Mouse (Mus musculus): ENCODE data around the gene Rftn1.

DNA sequence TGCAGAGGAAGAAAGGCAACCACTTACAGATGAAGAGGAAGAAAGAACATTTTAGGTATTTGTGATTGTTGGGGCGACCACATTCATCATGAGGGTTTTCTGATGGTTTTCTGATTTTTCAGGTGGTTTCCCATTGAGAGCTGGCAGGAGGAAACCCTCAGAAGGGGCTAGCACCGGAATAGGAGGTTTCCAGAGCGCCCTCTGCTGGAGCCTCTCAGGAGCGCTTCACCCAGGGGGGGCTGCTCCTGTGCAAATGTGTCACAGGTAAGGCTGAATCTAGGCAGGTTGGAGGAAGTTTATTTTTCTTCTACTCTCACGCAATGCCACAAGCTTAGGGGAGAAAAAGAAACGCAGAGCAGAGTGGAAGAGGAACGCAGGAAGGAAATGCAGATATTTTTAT is 225.4 kb downstream of the Rftn1 start:
- TF ChIP-seq CTCF (IDR thresholded peaks at IDR 0.05; ENCODE audit: extremely low read depth, insufficient read length, insufficient replicate concordance, low read depth, low read length) (no peak), POLR2A (IDR thresholded peaks at IDR 0.05; ENCODE audit: low read depth, low read length) (no peak)
